Mouse (Mus musculus): ENCODE measurements around the gene Tmppe.

DNA sequence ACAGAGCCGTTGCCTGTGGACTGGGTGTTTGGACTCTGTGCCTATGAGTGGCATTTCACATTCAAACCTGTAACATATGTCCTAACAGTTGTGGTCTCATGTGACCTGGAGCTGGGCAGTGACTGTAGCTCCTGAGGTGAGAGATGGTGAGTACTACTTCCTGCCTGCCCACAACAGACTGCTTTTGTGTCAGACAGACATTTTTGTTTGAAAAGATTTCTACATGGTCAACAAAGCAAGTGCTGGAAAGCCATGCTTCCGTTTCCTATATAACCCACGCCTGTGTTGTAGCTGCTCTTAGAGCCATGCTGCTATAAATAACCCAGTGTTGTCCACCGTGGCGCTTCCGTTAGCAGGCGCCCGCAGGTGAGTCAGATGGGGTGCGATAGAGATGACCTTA lies 11.5 kb downstream of the Tmppe start:
- TF ChIP-seq CTCF (IDR thresholded peaks at IDR 0.05; ENCODE audit: extremely low read depth, insufficient read depth, low read length) (no peak), POLR2A (IDR thresholded peaks at IDR 0.05; ENCODE audit: extremely low read depth, insufficient read depth, low read length) (no peak)

Data from cortical plate, adult 2 months (tissue).